Mouse (Mus musculus): ENCODE results near the gene Lao1. TPM values are rescaled to one million over a fixed set of nuclear protein-coding genes. Genes with fewer than 3 reads are reported as not detected.
"Not testable (repeated sequence)": the region's sequence is repeated elsewhere in the genome, so short reads cannot be mapped to it uniquely, and the experiment has no call there.

Lao1 gene
- not detected in 2 replicates for polyA plus RNA-seq (2015; fragmentation: Nextera tagmentation; extraction: Ambion mirVana)

- Histone ChIP-seq H3K4me1 (replicated peaks) (no peaks in the 10 kb centered on the region), H3K27me3 (no peaks in the 10 kb centered on the region), H3K4me3 (replicated peaks) (no peak within 1 kb of the TSS), H3K27ac (replicated peaks) (no peak within 1 kb of the TSS), H3K9me3 (replicated peaks) (no peaks in the 10 kb centered on the region), H3K36me3 (replicated peaks) (no peaks in the 10 kb centered on the region), H3K9ac (no peak within 1 kb of the TSS), H3K4me2 (no peak within 1 kb of the TSS)
- WGBS (ENCODE audit: insufficient replicate concordance), result 66% methylated on average over 2 of the region's 2 CpGs
- no peak for ATAC-seq (ENCODE audit: insufficient read depth)
Observed at GRCm38 (mm10) chr4:118961141-118961628, at the start of gene Lao1. TSS of gene Lao1 (plus strand) at chr4:118961578.

GRCm38 (mm10) chr4:118917365-118917764, 44.0 kb upstream of the Lao1 start, which contains the start of gene Olfr1329:
TSS of gene Olfr1329 (minus strand) at chr4:118917465.
- not testable (repeated sequence) for H3K9me3 ChIP-seq (replicated peaks); H3K27me3 ChIP-seq; H3K4me1 ChIP-seq (replicated peaks); H3K27ac ChIP-seq (replicated peaks); ATAC-seq (ENCODE audit: insufficient read depth); H3K4me3 ChIP-seq (replicated peaks); H3K36me3 ChIP-seq (replicated peaks); H3K4me2 ChIP-seq; H3K9ac ChIP-seq
- WGBS (ENCODE audit: insufficient replicate concordance), result 28% methylated on average over 2 of the region's 2 CpGs

- not testable (repeated sequence) for H3K9me3 ChIP-seq (replicated peaks); H3K4me3 ChIP-seq (replicated peaks); H3K27ac ChIP-seq (replicated peaks); H3K36me3 ChIP-seq (replicated peaks); H3K27me3 ChIP-seq; H3K4me1 ChIP-seq (replicated peaks); H3K9ac ChIP-seq; ATAC-seq (ENCODE audit: insufficient read depth); H3K4me2 ChIP-seq
- 58% methylated on average over 3 of the region's 3 CpGs for WGBS (ENCODE audit: insufficient replicate concordance)
Observed at GRCm38 (mm10) chr4:118931326-118931725, 30.1 kb upstream of the Lao1 start.

GRCm38 (mm10) chr4:118938512-118938911, 22.9 kb upstream of the Lao1 start, which contains the start of gene Olfr1328:
TSS of gene Olfr1328 (minus strand) at chr4:118938612.
- WGBS (ENCODE audit: insufficient replicate concordance), result 36% methylated on average over 2 of the region's 2 CpGs
- no peak for ATAC-seq (ENCODE audit: insufficient read depth)
- H3K9ac ChIP-seq, result no peak within 1 kb of the TSS

GRCm38 (mm10) chr4:118958812-118959211, 2.6 kb upstream of the Lao1 start:
- no peak for ATAC-seq (ENCODE audit: insufficient read depth)

More at GRCm38 (mm10) chr4:118938512-118938911, 22.9 kb upstream of the Lao1 start, which contains the start of gene Olfr1328:
- H3K9me3 ChIP-seq (replicated peaks), result no peaks in the 10 kb centered on the region
- no peak within 1 kb of the TSS for H3K4me2 ChIP-seq
- no peak within 1 kb of the TSS for H3K27ac ChIP-seq (replicated peaks)
- H3K4me3 ChIP-seq (replicated peaks), result no peak within 1 kb of the TSS
- H3K4me1 ChIP-seq (replicated peaks), result no peaks in the 10 kb centered on the region
- no peaks in the 10 kb centered on the region for H3K27me3 ChIP-seq
- H3K36me3 ChIP-seq (replicated peaks), result no peaks in the 10 kb centered on the region

GRCm38 (mm10) chr4:118967711-118968110, 6.3 kb downstream of the Lao1 start:
- no peak overlapping the region for H3K9ac ChIP-seq
- 75% methylated on average over 15 of the region's 15 CpGs for WGBS (ENCODE audit: insufficient replicate concordance)

More at GRCm38 (mm10) chr4:118958812-118959211, 2.6 kb upstream of the Lao1 start:
- WGBS (ENCODE audit: insufficient replicate concordance), result 57% methylated on average over 7 of the region's 7 CpGs
- no peaks in the 10 kb centered on the region for H3K4me1 ChIP-seq (replicated peaks)
- no peak overlapping the region for H3K4me2 ChIP-seq
- H3K27me3 ChIP-seq, result peaks cover 4% of the 10 kb centered on the region; the same call in 1 of the 2 replicates
- no peaks in the 10 kb centered on the region for H3K9me3 ChIP-seq (replicated peaks)
- no peak overlapping the region for H3K4me3 ChIP-seq (replicated peaks)
- H3K36me3 ChIP-seq (replicated peaks), result no peaks in the 10 kb centered on the region
- H3K27ac ChIP-seq (replicated peaks), result no peak overlapping the region
- H3K9ac ChIP-seq, result no peak overlapping the region

GRCm38 (mm10) chr4:118973281-118973680, 11.9 kb downstream of the Lao1 start:
- no peak for ATAC-seq (ENCODE audit: insufficient read depth)
- 34% methylated on average over 2 of the region's 2 CpGs for WGBS (ENCODE audit: insufficient replicate concordance)

More at GRCm38 (mm10) chr4:118967711-118968110, 6.3 kb downstream of the Lao1 start:
- Histone ChIP-seq H3K4me3 (replicated peaks) (no peak overlapping the region), H3K9me3 (replicated peaks) (no peaks in the 10 kb centered on the region), H3K4me1 (replicated peaks) (no peaks in the 10 kb centered on the region), H3K4me2 (no peak overlapping the region), H3K36me3 (replicated peaks) (no peaks in the 10 kb centered on the region), H3K27ac (replicated peaks) (no peak overlapping the region), H3K27me3 (no peaks in the 10 kb centered on the region)
- ATAC-seq (ENCODE audit: insufficient read depth), result no peak

GRCm38 (mm10) chr4:118985291-118985690, 23.9 kb downstream of the Lao1 start:
- no peak for ATAC-seq (ENCODE audit: insufficient read depth)
- no peaks in the 10 kb centered on the region for H3K9me3 ChIP-seq (replicated peaks)
- no peak overlapping the region for H3K4me2 ChIP-seq
- no peak overlapping the region for H3K27ac ChIP-seq (replicated peaks)
- no peaks in the 10 kb centered on the region; the same call in 1 of the 2 replicates for H3K4me1 ChIP-seq (replicated peaks)
- H3K36me3 ChIP-seq (replicated peaks), result no peaks in the 10 kb centered on the region
- H3K27me3 ChIP-seq, result no peaks in the 10 kb centered on the region
- H3K4me3 ChIP-seq (replicated peaks), result no peak overlapping the region
- H3K9ac ChIP-seq, result no peak overlapping the region
- 77% methylated on average over 4 of the region's 4 CpGs for WGBS (ENCODE audit: insufficient replicate concordance)

More at GRCm38 (mm10) chr4:118973281-118973680, 11.9 kb downstream of the Lao1 start:
- Histone ChIP-seq H3K27me3 (no peaks in the 10 kb centered on the region), H3K9me3 (replicated peaks) (no peaks in the 10 kb centered on the region), H3K9ac (no peak overlapping the region), H3K4me1 (replicated peaks) (no peaks in the 10 kb centered on the region), H3K4me3 (replicated peaks) (no peak overlapping the region), H3K27ac (replicated peaks) (no peak overlapping the region), H3K36me3 (replicated peaks) (no peaks in the 10 kb centered on the region), H3K4me2 (no peak overlapping the region)

- no peak overlapping the region for H3K9ac ChIP-seq
Observed at GRCm38 (mm10) chr4:118988535-118988934, 27.2 kb downstream of the Lao1 start.

GRCm38 (mm10) chr4:118989331-118989730, 28.0 kb downstream of the Lao1 start:
- 16% methylated on average over 12 of the region's 12 CpGs for WGBS (ENCODE audit: insufficient replicate concordance)
- Histone ChIP-seq H3K9me3 (replicated peaks) (0 out of 2 replicates have a peak, but pooled peaks cover 2% of the 10 kb centered on the region), H3K9ac (no peak overlapping the region), H3K36me3 (replicated peaks) (no peaks in the 10 kb centered on the region), H3K4me1 (replicated peaks) (no peaks in the 10 kb centered on the region; the same call in 1 of the 2 replicates), H3K27me3 (no peaks in the 10 kb centered on the region), H3K27ac (replicated peaks) (no peak overlapping the region), H3K4me2 (no peak overlapping the region), H3K4me3 (replicated peaks) (no peak overlapping the region)
- no peak for ATAC-seq (ENCODE audit: insufficient read depth)

More at GRCm38 (mm10) chr4:118988535-118988934, 27.2 kb downstream of the Lao1 start:
- Histone ChIP-seq H3K36me3 (replicated peaks) (no peaks in the 10 kb centered on the region), H3K4me2 (no peak overlapping the region), H3K4me1 (replicated peaks) (no peaks in the 10 kb centered on the region; the same call in 1 of the 2 replicates), H3K27ac (replicated peaks) (no peak overlapping the region), H3K27me3 (no peaks in the 10 kb centered on the region), H3K4me3 (replicated peaks) (no peak overlapping the region), H3K9me3 (replicated peaks) (no peaks in the 10 kb centered on the region)
- 5% methylated on average over 3 of the region's 3 CpGs for WGBS (ENCODE audit: insufficient replicate concordance)
- ATAC-seq (ENCODE audit: insufficient read depth), result no peak

- Histone ChIP-seq H3K9me3 (replicated peaks) (0 out of 2 replicates have a peak, but pooled peaks cover 3% of the 10 kb centered on the region), H3K27ac (replicated peaks) (no peak overlapping the region), H3K27me3 (no peaks in the 10 kb centered on the region), H3K9ac (no peak overlapping the region), H3K4me3 (replicated peaks) (no peak overlapping the region), H3K36me3 (replicated peaks) (no peaks in the 10 kb centered on the region), H3K4me1 (replicated peaks) (no peaks in the 10 kb centered on the region; the same call in 1 of the 2 replicates), H3K4me2 (no peak overlapping the region)
- no peak for ATAC-seq (ENCODE audit: insufficient read depth)
- 27% methylated on average over 4 of the region's 4 CpGs for WGBS (ENCODE audit: insufficient replicate concordance)
Observed at GRCm38 (mm10) chr4:118991797-118992196, 30.4 kb downstream of the Lao1 start.
